In the genomic region with DNA sequence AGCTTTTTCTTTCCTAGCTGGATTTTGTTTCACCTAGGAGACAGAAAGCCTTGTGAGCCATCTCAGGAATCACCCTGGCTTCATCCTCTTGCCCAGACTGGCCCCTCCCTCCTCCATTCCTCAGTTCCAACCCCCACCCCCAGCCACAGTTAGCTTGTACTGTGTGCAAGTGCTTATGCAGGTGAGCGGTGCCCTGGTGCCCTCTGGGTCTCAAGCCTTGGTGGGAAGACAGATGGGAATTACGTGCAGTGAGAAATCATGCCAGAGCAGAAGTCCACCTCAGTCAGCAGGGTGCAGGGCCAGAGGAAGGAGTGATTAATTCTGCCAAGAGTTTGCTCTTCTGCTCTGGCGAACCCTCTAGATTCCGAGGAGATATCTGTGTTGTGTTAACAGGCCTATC, we compare ENCODE assay signal across 9 mouse cellular contexts.
A peak's percentile ranks its signal among the peaks of the same experiment; 100 is the strongest.
DNase-seq lines count a peak whose midpoint lies in the region; ATAC-seq and TF ChIP-seq lines count a peak whose summit lies in the region.
"Had no signal": no experiment of that assay in that cellular context is flagged by ENCODE, and none has a peak within 500 bp of the region (broad histone marks: within the 10 kb centered on the region; RNA-seq: fewer than 3 reads in every experiment).

No protein-coding gene starts in this region.

- H3K4me3 ChIP-seq in forebrain, embryonic 10.5 days = no peak overlapping the region
- H3K4me3 ChIP-seq in forebrain, embryonic 15.5 days = no peak overlapping the region
- no peak overlapping the region for H3K4me3 ChIP-seq in kidney, adult 2 months (ENCODE audit: insufficient read depth, low read depth, low read length)
- no peak overlapping the region for H3K4me3 ChIP-seq in kidney, embryonic 15.5 days (replicated peaks)

- H3K9ac ChIP-seq in forebrain, embryonic 15.5 days (replicated peaks) = no peak overlapping the region
- no peak overlapping the region for H3K9ac ChIP-seq in kidney, embryonic 15.5 days

- DNase-seq in forebrain, embryonic 10.5 days (ENCODE audit: extremely low spot score, low spot score) = no peak
- peak; percentile 67 for DNase-seq in kidney, adult 2 months
- peak; percentile 73 to 83 for DNase-seq in cerebellum, adult 18-20 months
- peak; percentile 43 for DNase-seq in kidney, postnatal 10 days
- no peak for DNase-seq in thymus, adult 18-20 months
- DNase-seq: thymus, adult 2 months had no signal

- no peaks in the 10 kb centered on the region for H3K36me3 ChIP-seq in forebrain, embryonic 10.5 days (replicated peaks)
- H3K36me3 ChIP-seq in forebrain, embryonic 15.5 days = no peaks in the 10 kb centered on the region
- H3K36me3 ChIP-seq in kidney, adult 2 months (ENCODE audit: control insufficient read depth, insufficient read depth, low read length) = no peaks in the 10 kb centered on the region
- no peaks in the 10 kb centered on the region for H3K36me3 ChIP-seq in kidney, embryonic 15.5 days

- H3K27me3 ChIP-seq in forebrain, embryonic 10.5 days (ENCODE audit: poor library complexity, severe bottlenecking) = no peaks in the 10 kb centered on the region
- no peaks in the 10 kb centered on the region for H3K27me3 ChIP-seq in forebrain, embryonic 15.5 days
- H3K27me3 ChIP-seq in kidney, adult 2 months (replicated peaks; ENCODE audit: control insufficient read depth, insufficient read depth, low read length) = no peaks in the 10 kb centered on the region
- H3K27me3 ChIP-seq in kidney, embryonic 15.5 days = no peaks in the 10 kb centered on the region

- H3K4me1 ChIP-seq in forebrain, embryonic 10.5 days = peaks cover 21% of the 10 kb centered on the region
- peaks cover 43% of the 10 kb centered on the region for H3K4me1 ChIP-seq in forebrain, embryonic 15.5 days
- H3K4me1 ChIP-seq in kidney, adult 2 months (ENCODE audit: control insufficient read depth, insufficient read depth, low read length) = peaks cover 8% of the 10 kb centered on the region
- H3K4me1 ChIP-seq in kidney, embryonic 15.5 days = peaks cover 14% of the 10 kb centered on the region

- ATAC-seq in forebrain, embryonic 15.5 days (replicated peaks) = no peak
- no peak for ATAC-seq in kidney, embryonic 15.5 days (replicated peaks; ENCODE audit: low FRiP score)
- no peak for ATAC-seq in monocyte, adult 5-6 weeks (replicated peaks; ENCODE audit: insufficient number of reproducible peaks, low FRiP score, low TSS enrichment, poor library complexity, severe bottlenecking)

- no peak for TF ChIP-seq POLR2A in kidney, adult 2 months (IDR thresholded peaks at IDR 0.05; ENCODE audit: low read depth, low read length)

- H3K27ac ChIP-seq in forebrain, embryonic 10.5 days = peak overlapping the region; percentile 37; the same call in 1 of the 2 replicates
- no peak overlapping the region for H3K27ac ChIP-seq in forebrain, embryonic 15.5 days (replicated peaks)
- no peak overlapping the region for H3K27ac ChIP-seq in kidney, adult 2 months (ENCODE audit: insufficient read depth, low read depth, low read length)
- H3K27ac ChIP-seq in kidney, embryonic 15.5 days = no peak overlapping the region

- TF ChIP-seq CTCF in kidney, adult 2 months (conservative IDR thresholded peaks at IDR 0.05; ENCODE audit: insufficient read depth, insufficient read length, low read depth, low read length) = no peak

- H3K9me3 ChIP-seq in forebrain, embryonic 10.5 days = no peaks in the 10 kb centered on the region
- H3K9me3 ChIP-seq in forebrain, embryonic 15.5 days = no peaks in the 10 kb centered on the region
- H3K9me3 ChIP-seq in kidney, embryonic 15.5 days (replicated peaks) = no peaks in the 10 kb centered on the region

- H3K4me2 ChIP-seq in forebrain, embryonic 15.5 days (replicated peaks) = no peak overlapping the region
- no peak overlapping the region for H3K4me2 ChIP-seq in kidney, embryonic 15.5 days

- 75% methylated on average over 4 of the region's 4 CpGs for WGBS in forebrain, embryonic 10.5 days
- WGBS in forebrain, embryonic 15.5 days = 55% methylated on average over 4 of the region's 4 CpGs
- 37% methylated on average over 4 of the region's 4 CpGs for WGBS in kidney, adult 2 months
- WGBS in kidney, embryonic 15.5 days = 63% methylated on average over 4 of the region's 4 CpGs

Comparison
In these comparisons a context has a peak if more than half of its experiments do, and no peak if none do; other contexts are left out.
1. DNase-seq: peak in kidney, adult 2 months (single experiment), cerebellum, adult 18-20 months (2 of 2) and kidney, postnatal 10 days (single experiment); none in forebrain, embryonic 10.5 days (single experiment) and thymus, adult 18-20 months (0 of 2).